Mouse (Mus musculus) urinary bladder, postnatal 14 days (tissue): ENCODE data around the gene Akr1c6.
"Not testable (repeated sequence)": the region's sequence is repeated elsewhere in the genome, so short reads cannot be mapped to it uniquely, and the experiment has no call there.

Experiments
- DNase-seq: peaks from one replicate; pipeline ENCODE4 v3.0.0; 2021; ENCODE audit warnings: low spot score

The Akr1c6 gene

DNA sequence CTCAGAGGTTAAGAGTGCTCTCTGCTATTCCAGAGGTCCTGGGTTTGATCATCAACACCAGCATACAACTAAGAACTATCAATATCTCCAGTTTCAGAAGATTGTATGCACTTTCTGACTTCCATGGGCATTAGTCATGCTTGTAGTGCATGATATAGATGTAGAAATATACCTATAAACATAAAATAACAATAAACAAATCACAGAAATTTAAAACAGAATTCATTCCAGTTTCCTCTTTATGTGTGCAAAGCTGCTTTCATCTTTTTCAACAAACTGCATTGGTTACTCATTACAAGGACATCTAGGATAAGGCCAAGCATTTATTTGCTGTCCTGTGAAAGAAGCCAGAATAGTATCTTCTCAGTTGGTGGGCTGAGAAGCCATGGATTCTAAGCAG, at the start of gene Akr1c6:
Akr1c6 (plus strand) TSS at position 301 of the 400 bp plus-strand sequence.
- DNase-seq = no peak

DNA sequence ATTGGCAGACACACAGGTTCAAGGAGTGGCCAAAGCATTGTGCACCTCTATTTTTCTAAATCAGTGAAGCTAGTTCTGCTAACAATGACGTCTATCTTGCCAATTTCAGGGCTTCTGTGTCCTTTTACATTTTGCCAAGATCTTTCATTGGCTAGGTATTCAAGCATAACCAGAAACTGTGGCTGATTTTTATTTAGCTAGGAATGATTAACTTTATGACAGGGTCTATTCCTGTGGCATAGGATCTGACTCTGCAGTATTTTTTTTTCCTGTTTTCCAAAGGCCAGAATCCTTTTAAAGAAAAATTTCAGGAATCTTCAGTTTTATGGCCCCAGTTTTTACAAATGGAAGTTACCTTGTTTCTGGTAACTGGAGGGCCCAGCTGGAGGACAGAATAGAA, 49.2 kb upstream of the Akr1c6 start:
- DNase-seq = no peak

GRCm38 (mm10) chr13:4385541-4385940, 48.6 kb upstream of the Akr1c6 start:
- DNase-seq = no peak

GRCm38 (mm10) chr13:4388762-4389446, 45.2 kb upstream of the Akr1c6 start:
- DNase-seq = no peak

DNA sequence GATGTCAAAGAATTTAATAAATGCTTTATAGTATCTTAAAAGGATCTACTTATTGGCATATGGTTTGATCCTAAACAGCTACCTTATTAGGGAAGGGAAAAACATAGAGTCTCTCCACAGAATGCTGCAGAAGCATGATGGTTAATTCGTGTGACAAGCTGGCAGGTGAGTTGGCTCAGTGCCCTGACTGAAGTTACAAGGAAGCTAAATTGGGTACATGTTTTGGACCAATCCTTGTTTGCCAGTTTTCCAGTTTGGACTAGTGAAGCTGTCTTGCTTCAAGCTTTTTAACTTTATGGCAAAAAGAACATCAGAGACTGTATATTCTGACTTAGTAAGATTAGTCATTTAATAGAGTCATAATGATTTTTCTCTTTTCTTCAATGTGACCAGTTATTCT, 33.7 kb upstream of the Akr1c6 start:
- DNase-seq = not testable (repeated sequence)

DNA sequence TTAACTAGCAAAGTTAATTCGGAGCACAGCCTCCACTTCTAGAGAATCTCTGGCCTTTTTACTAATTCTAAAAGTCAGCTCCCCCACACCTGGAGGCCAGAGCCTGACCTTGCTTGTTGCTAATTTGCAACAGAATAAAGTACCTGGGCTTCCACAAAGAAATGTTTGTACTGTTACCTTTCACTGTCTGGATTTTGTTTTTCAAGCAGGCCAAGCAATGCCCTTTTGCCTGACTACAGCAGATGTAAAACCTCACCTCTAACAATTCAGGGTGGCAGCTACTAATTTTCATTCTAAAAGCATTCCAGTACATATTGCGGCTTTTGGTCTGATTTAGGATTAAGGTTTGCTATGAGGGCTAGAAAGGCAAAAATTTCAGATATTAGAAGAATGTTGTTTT, 33.3 kb upstream of the Akr1c6 start:
- DNase-seq = no peak

GRCm38 (mm10) chr13:4402221-4402620, 31.9 kb upstream of the Akr1c6 start:
- no peak for DNase-seq

DNA sequence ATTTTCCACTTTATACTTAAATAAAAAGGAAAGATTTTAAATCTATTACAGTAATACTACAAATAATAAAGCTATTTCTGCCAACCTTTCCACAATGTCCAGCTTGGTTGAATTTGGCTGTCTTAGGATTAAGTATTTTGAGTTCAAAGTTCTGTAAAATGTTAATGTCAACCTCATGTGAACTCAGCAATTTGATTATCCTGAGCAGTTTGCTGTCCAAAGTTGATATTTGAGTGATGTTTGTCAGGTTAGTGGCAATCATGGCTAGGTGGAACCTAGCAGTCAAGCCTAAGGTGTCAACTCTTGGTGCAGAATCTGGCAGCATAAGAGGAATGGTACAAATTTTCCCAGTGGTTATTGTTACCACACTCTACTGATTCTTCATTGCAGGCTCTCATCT, 29.4 kb upstream of the Akr1c6 start:
- no peak for DNase-seq

- no peak for DNase-seq
Measured at GRCm38 (mm10) chr13:4406771-4407170, 27.3 kb upstream of the Akr1c6 start.

GRCm38 (mm10) chr13:4428558-4428957, 5.5 kb upstream of the Akr1c6 start:
- DNase-seq = no peak

GRCm38 (mm10) chr13:4429034-4429433, 5.1 kb upstream of the Akr1c6 start:
- no peak for DNase-seq

DNA sequence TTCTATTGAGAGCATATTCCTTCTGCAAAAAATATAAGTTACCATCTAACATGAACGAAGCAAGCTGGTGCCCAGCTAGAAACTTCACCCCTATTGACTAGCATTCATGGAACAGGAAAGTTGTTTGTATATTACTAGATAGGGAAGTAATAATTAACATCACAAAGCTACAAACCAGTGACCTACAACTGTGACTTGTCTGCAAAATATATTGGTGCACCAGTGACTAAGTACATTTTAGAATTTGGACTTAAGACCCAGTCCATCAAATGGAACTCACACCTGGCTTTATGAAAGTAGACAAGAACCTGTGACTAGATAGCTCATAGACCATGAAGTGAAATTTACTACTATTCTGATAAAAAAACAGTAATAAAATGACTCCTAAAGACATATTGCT, 3.0 kb upstream of the Akr1c6 start:
- no peak for DNase-seq

DNA sequence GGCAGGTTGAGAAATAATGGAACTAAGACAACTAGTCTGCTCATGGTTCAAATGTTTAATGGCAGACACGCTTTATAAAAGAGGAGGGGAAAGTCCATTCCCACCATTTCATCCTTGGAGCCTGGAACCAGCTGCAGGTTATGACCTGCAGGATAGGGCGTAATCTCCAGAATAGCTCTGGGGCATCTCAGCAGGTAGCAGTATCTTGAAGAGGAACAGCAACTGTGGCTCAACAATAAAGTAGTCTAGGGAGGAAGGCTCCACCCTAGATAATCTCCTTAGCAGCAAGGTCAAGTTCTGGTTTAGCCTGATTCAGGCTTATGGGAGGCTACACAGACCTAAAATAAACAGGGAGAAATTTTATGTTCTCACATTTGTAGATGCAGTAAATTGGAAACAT, 31.5 kb downstream of the Akr1c6 start:
- no peak for DNase-seq

GRCm38 (mm10) chr13:4467896-4468295, 33.8 kb downstream of the Akr1c6 start:
- no peak for DNase-seq
